Mouse (Mus musculus): ENCODE measurements around the gene 2610507B11Rik. TPM values are rescaled to one million over a fixed set of nuclear protein-coding genes. Genes with fewer than 3 reads are reported as not detected.

Gene 2610507B11Rik
- polyA plus RNA-seq, 1 experiment = 101 TPM

- H3K4me1 ChIP-seq (ENCODE audit: control insufficient read depth, insufficient read depth, low read length) = 0 out of 2 replicates have a peak, but pooled peaks cover 1% of the 10 kb centered on the region
- H3K27ac ChIP-seq (ENCODE audit: insufficient read depth, low read length) = no peak overlapping the region
- H3K4me3 ChIP-seq (ENCODE audit: insufficient read depth, low read length) = no peak overlapping the region
- no peak for TF ChIP-seq POLR2A (IDR thresholded peaks at IDR 0.05; ENCODE audit: extremely low read depth, insufficient read depth, low read length)
- no peak for TF ChIP-seq CTCF (IDR thresholded peaks at IDR 0.05; ENCODE audit: extremely low read depth, insufficient read depth, low read length)
Measured at GRCm38 (mm10) chr11:78313662-78314061, 52.1 kb downstream of the 2610507B11Rik start.

GRCm38 (mm10) chr11:78318411-78318810 lies 56.9 kb downstream of the 2610507B11Rik start:
- TF ChIP-seq CTCF (IDR thresholded peaks at IDR 0.05; ENCODE audit: extremely low read depth, insufficient read depth, low read length) (no peak), POLR2A (IDR thresholded peaks at IDR 0.05; ENCODE audit: extremely low read depth, insufficient read depth, low read length) (no peak)
- no peak overlapping the region for H3K4me3 ChIP-seq (ENCODE audit: insufficient read depth, low read length)
- H3K27ac ChIP-seq (ENCODE audit: insufficient read depth, low read length) = 0 out of 2 replicates have a peak overlapping the region, but pooled peaks have one; percentile 24
- H3K4me1 ChIP-seq (ENCODE audit: control insufficient read depth, insufficient read depth, low read length) = 0 out of 2 replicates have a peak, but pooled peaks cover 1% of the 10 kb centered on the region

GRCm38 (mm10) chr11:78322076-78322831 lies 60.7 kb downstream of the 2610507B11Rik start:
- Histone ChIP-seq H3K27ac (ENCODE audit: insufficient read depth, low read length) (0 out of 2 replicates have a peak overlapping the region, but pooled peaks have one; percentile 27), H3K4me3 (ENCODE audit: insufficient read depth, low read length) (peak overlapping the region; percentile 36), H3K4me1 (ENCODE audit: control insufficient read depth, insufficient read depth, low read length) (0 out of 2 replicates have a peak, but pooled peaks cover 1% of the 10 kb centered on the region)
- 0 out of 2 replicates have a peak, but pooled peaks have one; percentile 6 for TF ChIP-seq POLR2A (IDR thresholded peaks at IDR 0.05; ENCODE audit: extremely low read depth, insufficient read depth, low read length)
- TF ChIP-seq CTCF (IDR thresholded peaks at IDR 0.05; ENCODE audit: extremely low read depth, insufficient read depth, low read length) = no peak

GRCm38 (mm10) chr11:78322860-78323259 lies 61.3 kb downstream of the 2610507B11Rik start, which contains the start of gene Aldoc:
TSS of gene Aldoc (plus strand) at chr11:78322968.
- Histone ChIP-seq H3K4me1 (ENCODE audit: control insufficient read depth, insufficient read depth, low read length) (no peaks in the 10 kb centered on the region), H3K4me3 (ENCODE audit: insufficient read depth, low read length) (peak within 1 kb of the TSS; percentile 36), H3K27ac (ENCODE audit: insufficient read depth, low read length) (peak within 1 kb of the TSS; percentile 74)
- TF ChIP-seq CTCF (IDR thresholded peaks at IDR 0.05; ENCODE audit: extremely low read depth, insufficient read depth, low read length) (no peak), POLR2A (IDR thresholded peaks at IDR 0.05; ENCODE audit: extremely low read depth, insufficient read depth, low read length) (peak; percentile 80)

GRCm38 (mm10) chr11:78324000-78324785 lies 62.6 kb downstream of the 2610507B11Rik start:
- Histone ChIP-seq H3K4me3 (ENCODE audit: insufficient read depth, low read length) (peak overlapping the region; percentile 36), H3K4me1 (ENCODE audit: control insufficient read depth, insufficient read depth, low read length) (no peaks in the 10 kb centered on the region), H3K27ac (ENCODE audit: insufficient read depth, low read length) (peak overlapping the region; percentile 74; the same call in 1 of the 2 replicates)
- TF ChIP-seq CTCF (IDR thresholded peaks at IDR 0.05; ENCODE audit: extremely low read depth, insufficient read depth, low read length) (no peak), POLR2A (IDR thresholded peaks at IDR 0.05; ENCODE audit: extremely low read depth, insufficient read depth, low read length) (no peak)

- TF ChIP-seq CTCF (IDR thresholded peaks at IDR 0.05; ENCODE audit: extremely low read depth, insufficient read depth, low read length) = no peak
- TF ChIP-seq POLR2A (IDR thresholded peaks at IDR 0.05; ENCODE audit: extremely low read depth, insufficient read depth, low read length) = no peak
- peak overlapping the region; percentile 36 for H3K4me3 ChIP-seq (ENCODE audit: insufficient read depth, low read length)
- H3K27ac ChIP-seq (ENCODE audit: insufficient read depth, low read length) = peak overlapping the region; percentile 52; the same call in 1 of the 2 replicates
- 0 out of 2 replicates have a peak, but pooled peaks cover 1% of the 10 kb centered on the region for H3K4me1 ChIP-seq (ENCODE audit: control insufficient read depth, insufficient read depth, low read length)
Measured at GRCm38 (mm10) chr11:78324965-78325364, 63.4 kb downstream of the 2610507B11Rik start.

GRCm38 (mm10) chr11:78327215-78327614 lies 65.7 kb downstream of the 2610507B11Rik start:
- Histone ChIP-seq H3K4me1 (ENCODE audit: control insufficient read depth, insufficient read depth, low read length) (0 out of 2 replicates have a peak, but pooled peaks cover 1% of the 10 kb centered on the region), H3K27ac (ENCODE audit: insufficient read depth, low read length) (no peak overlapping the region), H3K4me3 (ENCODE audit: insufficient read depth, low read length) (no peak overlapping the region)
- no peak for TF ChIP-seq CTCF (IDR thresholded peaks at IDR 0.05; ENCODE audit: extremely low read depth, insufficient read depth, low read length)
- TF ChIP-seq POLR2A (IDR thresholded peaks at IDR 0.05; ENCODE audit: extremely low read depth, insufficient read depth, low read length) = no peak

- Histone ChIP-seq H3K27ac (ENCODE audit: insufficient read depth, low read length) (no peak within 1 kb of the TSS), H3K4me1 (ENCODE audit: control insufficient read depth, insufficient read depth, low read length) (0 out of 2 replicates have a peak, but pooled peaks cover 1% of the 10 kb centered on the region), H3K4me3 (ENCODE audit: insufficient read depth, low read length) (peak within 1 kb of the TSS; percentile 43)
- TF ChIP-seq POLR2A (IDR thresholded peaks at IDR 0.05; ENCODE audit: extremely low read depth, insufficient read depth, low read length) (peak; percentile 68; the same call in 1 of the 2 replicates), CTCF (IDR thresholded peaks at IDR 0.05; ENCODE audit: extremely low read depth, insufficient read depth, low read length) (no peak)
Measured at GRCm38 (mm10) chr11:78327634-78328511, 66.3 kb downstream of the 2610507B11Rik start, which contains the start of gene Pigs. TSS of gene Pigs (plus strand) at chr11:78328415.
